Mouse (Mus musculus) ES-CJ7 (cell line): ENCODE results near the gene Myo1c.
"Not testable (repeated sequence)": the region's sequence is repeated elsewhere in the genome, so short reads cannot be mapped to it uniquely, and the experiment has no call there.

Experiments
- DNase-seq: peaks from one replicate; pipeline ENCODE4 v3.0.0; 2011; ENCODE audit warnings: low read depth, low spot score

Myo1c gene

GRCm38 (mm10) chr11:75669176-75669852, 19.0 kb downstream of the Myo1c start:
- no peak for DNase-seq

- DNase-seq, result no peak
These were observed 19.5 kb downstream of the Myo1c start for GRCm38 (mm10) chr11:75669853-75670200.

- DNase-seq, result no peak
These were observed 21.3 kb downstream of the Myo1c start for GRCm38 (mm10) chr11:75671426-75672180.

GRCm38 (mm10) chr11:75673411-75673810, 23.1 kb downstream of the Myo1c start:
- no peak for DNase-seq

- no peak for DNase-seq
These were observed 24.6 kb downstream of the Myo1c start for GRCm38 (mm10) chr11:75674875-75675274.

- DNase-seq, result no peak
These were observed 27.8 kb downstream of the Myo1c start for GRCm38 (mm10) chr11:75677881-75678746.

GRCm38 (mm10) chr11:75678747-75679438, 28.6 kb downstream of the Myo1c start, which contains the start of gene Crk:
Gene Crk, plus strand, starts transcription at chr11:75679259.
- peak; percentile 98 for DNase-seq

- DNase-seq, result peak; percentile 86
These were observed 29.3 kb downstream of the Myo1c start for GRCm38 (mm10) chr11:75679439-75680171.

- DNase-seq, result peak; percentile 41
These were observed 34.2 kb downstream of the Myo1c start for GRCm38 (mm10) chr11:75684462-75684861.

- no peak for DNase-seq
These were observed 34.7 kb downstream of the Myo1c start for GRCm38 (mm10) chr11:75684956-75685355.

- no peak for DNase-seq
These were observed 37.2 kb downstream of the Myo1c start for GRCm38 (mm10) chr11:75687343-75687993.

- DNase-seq, result no peak
These were observed 37.8 kb downstream of the Myo1c start for GRCm38 (mm10) chr11:75688132-75688531.

GRCm38 (mm10) chr11:75689977-75690376, 39.7 kb downstream of the Myo1c start:
- no peak for DNase-seq

- no peak for DNase-seq
These were observed 40.7 kb downstream of the Myo1c start for GRCm38 (mm10) chr11:75691047-75691446.

GRCm38 (mm10) chr11:75693570-75693969, 43.3 kb downstream of the Myo1c start:
- no peak for DNase-seq

GRCm38 (mm10) chr11:75697464-75697863, 47.2 kb downstream of the Myo1c start:
- DNase-seq, result not testable (repeated sequence)

GRCm38 (mm10) chr11:75700557-75700956, 50.3 kb downstream of the Myo1c start:
- DNase-seq, result no peak

- DNase-seq, result no peak
These were observed 52.5 kb downstream of the Myo1c start for GRCm38 (mm10) chr11:75702761-75703160.

GRCm38 (mm10) chr11:75703748-75704147, 53.4 kb downstream of the Myo1c start:
- DNase-seq, result no peak

GRCm38 (mm10) chr11:75713949-75714348, 63.6 kb downstream of the Myo1c start:
- DNase-seq, result peak; percentile 52
